Mouse (Mus musculus): Measurements from ENCODE around the gene Mok. TPM values are rescaled to one million over a fixed set of nuclear protein-coding genes. Genes with fewer than 3 reads are reported as not detected.
"Not testable (repeated sequence)": the region's sequence is repeated elsewhere in the genome, so short reads cannot be mapped to it uniquely, and the experiment has no call there.

Mok gene
- polyA plus RNA-seq, 1 experiment from 2014 or later: 16.0 TPM

DNA sequence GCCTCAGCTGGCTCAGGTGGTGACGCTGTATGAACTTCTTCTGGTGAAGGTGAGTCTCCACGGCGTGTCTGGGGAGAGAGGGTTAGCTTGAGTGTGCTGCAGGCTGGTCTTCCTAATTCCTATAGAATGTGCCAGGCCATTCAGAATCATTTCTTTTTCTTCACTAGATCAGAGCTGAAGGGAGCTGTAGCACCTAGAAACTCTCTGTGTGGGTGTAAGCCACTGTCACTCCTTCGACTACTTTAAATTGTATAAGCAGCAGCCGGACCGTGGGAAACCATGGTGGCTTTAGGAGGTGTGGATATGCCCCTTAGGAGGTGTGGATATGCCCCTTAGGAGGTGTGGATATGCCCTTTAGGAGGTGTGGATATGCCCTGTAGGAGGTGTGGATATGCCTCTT is 23.3 kb upstream of the Mok start:
- H3K9ac ChIP-seq: no peak overlapping the region
- peaks cover 30% of the 10 kb centered on the region for H3K36me3 ChIP-seq
- no peak for ATAC-seq (ENCODE audit: low FRiP score, low read depth)
- H3K4me3 ChIP-seq: no peak overlapping the region
- H3K27me3 ChIP-seq: no peaks in the 10 kb centered on the region
- 97% methylated on average over 6 of the region's 6 CpGs for WGBS
- H3K4me1 ChIP-seq (replicated peaks): no peaks in the 10 kb centered on the region
- H3K9me3 ChIP-seq: no peaks in the 10 kb centered on the region
- H3K4me2 ChIP-seq: no peak overlapping the region
- no peak overlapping the region for H3K27ac ChIP-seq (replicated peaks)

- peaks cover 16% of the 10 kb centered on the region for H3K36me3 ChIP-seq
- no peaks in the 10 kb centered on the region for H3K9me3 ChIP-seq
- no peak overlapping the region for H3K9ac ChIP-seq
- no peak overlapping the region for H3K4me2 ChIP-seq
- ATAC-seq (ENCODE audit: low FRiP score, low read depth): no peak
- H3K27ac ChIP-seq (replicated peaks): no peak overlapping the region
- no peaks in the 10 kb centered on the region for H3K4me1 ChIP-seq (replicated peaks)
- H3K4me3 ChIP-seq: no peak overlapping the region
- 64% methylated on average over 7 of the region's 7 CpGs for WGBS
- no peaks in the 10 kb centered on the region for H3K27me3 ChIP-seq
Observed at GRCm38 (mm10) chr12:110861256-110861655, 20.5 kb upstream of the Mok start.

DNA sequence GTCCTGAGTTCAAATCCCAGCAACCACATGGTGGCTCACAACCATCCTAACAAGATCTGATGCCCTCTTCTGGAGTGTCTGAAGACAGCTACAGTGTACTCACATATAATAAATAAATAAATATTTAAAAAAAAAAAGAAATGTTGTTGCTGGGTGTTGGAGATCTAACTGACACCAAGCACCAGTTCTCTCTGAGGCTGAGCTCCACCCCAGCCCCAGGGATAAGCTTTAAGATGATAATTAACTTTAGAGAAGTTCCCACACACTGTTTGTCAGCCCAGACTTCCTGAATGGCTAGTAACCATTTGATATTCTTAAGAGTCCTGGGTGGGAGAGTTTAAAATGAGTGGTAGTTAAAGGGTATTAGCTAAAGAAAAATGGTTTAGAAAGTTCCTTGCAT is 19.6 kb upstream of the Mok start:
- H3K9ac ChIP-seq: no peak overlapping the region
- H3K27me3 ChIP-seq: no peaks in the 10 kb centered on the region
- peaks cover 19% of the 10 kb centered on the region for H3K36me3 ChIP-seq
- no peak overlapping the region for H3K4me3 ChIP-seq
- ATAC-seq (ENCODE audit: low FRiP score, low read depth): no peak
- H3K9me3 ChIP-seq: no peaks in the 10 kb centered on the region
- H3K4me2 ChIP-seq: no peak overlapping the region
- no peaks in the 10 kb centered on the region for H3K4me1 ChIP-seq (replicated peaks)
- H3K27ac ChIP-seq (replicated peaks): no peak overlapping the region

GRCm38 (mm10) chr12:110858681-110859080 is 17.9 kb upstream of the Mok start:
- not testable (repeated sequence) for ATAC-seq (ENCODE audit: low FRiP score, low read depth); H3K27ac ChIP-seq (replicated peaks); H3K4me3 ChIP-seq; H3K9ac ChIP-seq; H3K9me3 ChIP-seq; H3K4me1 ChIP-seq (replicated peaks); H3K27me3 ChIP-seq; H3K4me2 ChIP-seq
- 96% methylated on average over 15 of the region's 15 CpGs for WGBS
- peaks cover 17% of the 10 kb centered on the region for H3K36me3 ChIP-seq

DNA sequence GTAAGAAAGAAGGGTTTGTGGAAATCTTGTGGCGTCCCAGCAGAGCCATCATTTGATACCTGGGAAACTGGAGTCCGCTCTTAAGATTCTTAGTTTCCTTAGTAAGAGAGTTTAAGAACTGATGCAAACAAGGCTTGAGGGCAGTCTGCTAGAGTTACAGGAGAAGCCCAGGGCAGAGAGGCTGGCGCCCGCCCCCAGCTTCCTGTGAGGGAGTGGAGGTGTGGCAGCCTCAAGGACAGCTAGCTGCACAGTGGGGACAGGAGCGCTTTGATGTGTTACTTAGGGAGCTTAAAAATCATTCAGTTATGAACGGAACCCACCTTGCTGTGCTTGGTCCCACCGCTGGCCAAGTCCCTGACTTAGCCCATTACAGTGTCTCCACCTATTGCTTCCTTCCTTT is 16.5 kb upstream of the Mok start:
- Histone ChIP-seq H3K36me3 (peaks cover 12% of the 10 kb centered on the region), H3K4me2 (no peak overlapping the region), H3K9me3 (no peaks in the 10 kb centered on the region), H3K4me3 (no peak overlapping the region), H3K9ac (no peak overlapping the region), H3K4me1 (replicated peaks) (no peaks in the 10 kb centered on the region), H3K27ac (replicated peaks) (no peak overlapping the region), H3K27me3 (no peaks in the 10 kb centered on the region)
- ATAC-seq (ENCODE audit: low FRiP score, low read depth): no peak
- WGBS: 90% methylated on average over 7 of the region's 7 CpGs

DNA sequence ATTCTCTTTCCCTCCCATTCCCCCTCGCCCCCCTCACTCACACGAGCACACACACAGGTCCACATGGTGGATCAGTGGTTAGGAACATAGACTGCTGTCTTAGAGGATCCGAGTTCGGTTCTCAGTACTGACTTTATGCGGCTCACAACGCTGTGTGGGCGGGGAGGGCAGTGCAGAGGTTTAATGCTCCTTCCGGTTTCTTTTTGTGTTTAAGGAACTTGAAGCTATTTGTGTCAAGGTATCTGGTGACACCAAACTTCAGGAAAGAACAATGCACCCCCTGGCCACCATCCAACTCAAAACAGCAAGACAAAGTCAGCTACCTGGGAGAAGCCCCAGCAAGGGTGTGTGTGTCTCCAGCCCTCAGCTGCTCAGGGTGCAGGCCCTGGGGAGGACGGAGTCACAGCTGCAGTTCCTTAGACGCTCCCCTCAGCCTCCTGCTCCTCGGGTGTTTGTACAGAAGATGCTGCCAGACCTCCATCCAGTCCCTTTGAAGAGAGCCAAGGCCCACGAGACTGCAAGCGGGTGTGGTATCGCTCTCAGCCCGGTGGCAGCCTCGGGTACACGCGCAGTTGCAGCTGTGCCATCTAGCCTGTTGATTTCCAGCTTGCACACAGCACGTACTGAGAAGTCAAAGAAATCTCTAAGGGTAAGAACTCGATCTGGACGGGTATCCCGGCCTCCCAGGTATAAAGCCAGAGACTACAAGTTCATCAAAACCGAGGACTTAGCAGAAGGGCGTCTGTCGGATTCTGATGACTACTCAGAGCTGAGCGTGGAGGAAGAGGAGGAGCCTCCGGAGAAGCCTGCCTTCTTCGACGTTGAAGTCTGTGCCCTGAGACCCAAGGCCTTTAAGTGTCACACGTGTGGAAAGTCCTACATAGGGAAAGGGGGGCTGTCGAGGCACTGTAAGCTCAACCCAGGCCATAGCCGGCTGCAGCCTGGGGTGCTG is 14.3 kb upstream of the Mok start:
- WGBS: 93% methylated on average over 32 of the region's 32 CpGs
- peaks cover 12% of the 10 kb centered on the region for H3K36me3 ChIP-seq
- H3K9me3 ChIP-seq: no peaks in the 10 kb centered on the region
- H3K9ac ChIP-seq: no peak overlapping the region
- no peak overlapping the region for H3K4me2 ChIP-seq
- no peak overlapping the region for H3K27ac ChIP-seq (replicated peaks)
- H3K4me3 ChIP-seq: no peak overlapping the region
- H3K4me1 ChIP-seq (replicated peaks): peaks cover 9% of the 10 kb centered on the region
- H3K27me3 ChIP-seq: no peaks in the 10 kb centered on the region
- ATAC-seq (ENCODE audit: low FRiP score, low read depth): no peak; the same call in 1 of the 2 replicates

DNA sequence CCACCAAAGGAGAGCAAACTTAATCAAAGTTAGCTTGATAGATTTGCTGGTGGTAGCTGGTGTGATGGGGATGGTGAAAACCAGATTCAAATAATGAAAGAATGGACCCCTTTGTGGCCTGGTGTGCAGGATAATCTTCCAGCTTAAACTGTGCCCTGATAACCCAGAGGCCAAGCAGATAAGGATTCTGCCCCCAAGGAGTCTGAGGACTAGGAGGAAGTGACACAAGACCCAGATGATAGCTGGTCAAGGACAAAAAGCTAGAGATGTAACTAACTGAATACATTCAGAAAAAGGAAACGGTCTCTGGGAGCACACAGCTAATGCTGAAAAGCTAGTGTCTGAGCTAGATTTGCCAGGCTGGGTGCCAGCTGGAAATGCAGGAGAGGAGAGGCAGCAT is 11.2 kb upstream of the Mok start:
- no peak overlapping the region for H3K9ac ChIP-seq
- 0 out of 2 replicates have a peak, but pooled peaks cover 2% of the 10 kb centered on the region for H3K27me3 ChIP-seq
- WGBS: 95% methylated on average over 1 of the region's 1 CpGs
- ATAC-seq (ENCODE audit: low FRiP score, low read depth): no peak
- no peak overlapping the region for H3K27ac ChIP-seq (replicated peaks)
- H3K4me3 ChIP-seq: no peak overlapping the region
- peaks cover 9% of the 10 kb centered on the region for H3K36me3 ChIP-seq
- H3K4me1 ChIP-seq (replicated peaks): peaks cover 15% of the 10 kb centered on the region
- no peak overlapping the region for H3K4me2 ChIP-seq
- H3K9me3 ChIP-seq: no peaks in the 10 kb centered on the region

DNA sequence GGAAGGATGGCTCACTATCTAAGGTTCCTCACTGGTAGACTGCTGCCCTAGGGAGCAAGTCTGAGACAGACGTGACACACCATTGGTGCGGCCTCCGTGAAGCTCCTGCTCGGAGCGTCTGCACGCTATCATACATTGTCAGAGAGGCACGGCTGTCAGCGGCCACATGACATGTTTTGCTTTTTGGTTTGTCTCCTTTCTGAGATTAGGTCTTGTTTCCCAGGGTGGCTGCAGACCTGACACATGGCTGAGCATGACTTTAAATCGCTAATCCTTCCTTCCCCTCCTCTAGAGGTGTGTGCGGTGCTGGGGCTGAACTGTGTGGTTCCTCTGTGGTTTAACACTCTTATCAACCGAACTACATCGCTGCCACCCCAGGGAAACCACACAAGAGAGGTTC is 10.7 kb upstream of the Mok start:
- Histone ChIP-seq H3K4me1 (replicated peaks) (peaks cover 15% of the 10 kb centered on the region), H3K27ac (replicated peaks) (no peak overlapping the region), H3K36me3 (peaks cover 9% of the 10 kb centered on the region), H3K9me3 (no peaks in the 10 kb centered on the region), H3K27me3 (peaks cover 7% of the 10 kb centered on the region), H3K4me2 (peak overlapping the region; percentile 75), H3K9ac (no peak overlapping the region), H3K4me3 (no peak overlapping the region)
- ATAC-seq (ENCODE audit: low FRiP score, low read depth): no peak
- WGBS: 80% methylated on average over 12 of the region's 12 CpGs

DNA sequence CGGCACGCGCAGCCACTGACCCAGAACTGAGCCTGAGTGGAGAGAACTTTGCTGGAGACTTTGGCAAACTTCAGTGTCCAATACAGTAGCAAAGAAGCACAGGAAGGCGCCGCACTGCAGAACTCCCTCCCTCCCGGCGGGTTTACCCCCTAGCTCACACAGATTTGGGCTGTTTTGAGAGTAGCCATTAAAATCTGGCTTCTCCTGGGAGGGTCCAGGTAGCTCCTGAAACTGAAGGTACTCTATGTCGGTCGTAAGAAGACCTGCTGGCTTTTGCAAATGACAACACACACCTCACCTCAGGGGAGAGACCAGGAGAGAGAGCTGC is 10.2 kb upstream of the Mok start:
- ATAC-seq (ENCODE audit: low FRiP score, low read depth): 0 out of 2 replicates have a peak, but pooled peaks have one; percentile 6
- H3K36me3 ChIP-seq: peaks cover 9% of the 10 kb centered on the region
- 16% methylated on average over 9 of the region's 9 CpGs for WGBS

GRCm38 (mm10) chr12:110850010-110850928 is 9.5 kb upstream of the Mok start, which contains the start of gene Zfp839:
Gene Zfp839 (plus strand): TSS chr12:110850253.
- peak within 1 kb of the TSS; percentile 75 for H3K4me2 ChIP-seq
- H3K9me3 ChIP-seq: no peaks in the 10 kb centered on the region
- H3K4me3 ChIP-seq: peak within 1 kb of the TSS; percentile 59
- peaks cover 20% of the 10 kb centered on the region for H3K4me1 ChIP-seq (replicated peaks)
- H3K9ac ChIP-seq: peak within 1 kb of the TSS; percentile 79
- H3K27ac ChIP-seq (replicated peaks): peak within 1 kb of the TSS; percentile 62
- under 1% methylated on average over 75 of the region's 89 CpGs for WGBS
- ATAC-seq (ENCODE audit: low FRiP score, low read depth): peak; percentile 93
- peaks cover 3% of the 10 kb centered on the region; the same call in 1 of the 2 replicates for H3K36me3 ChIP-seq
- H3K27me3 ChIP-seq: peaks cover 17% of the 10 kb centered on the region

More for the DNA sequence above, 10.2 kb upstream of the Mok start:
- Histone ChIP-seq H3K4me3 (peak overlapping the region; percentile 59), H3K27ac (replicated peaks) (peak overlapping the region; percentile 62; the same call in 1 of the 2 replicates), H3K27me3 (peaks cover 12% of the 10 kb centered on the region), H3K4me2 (peak overlapping the region; percentile 75), H3K4me1 (replicated peaks) (peaks cover 15% of the 10 kb centered on the region), H3K9me3 (no peaks in the 10 kb centered on the region), H3K9ac (peak overlapping the region; percentile 79)

DNA sequence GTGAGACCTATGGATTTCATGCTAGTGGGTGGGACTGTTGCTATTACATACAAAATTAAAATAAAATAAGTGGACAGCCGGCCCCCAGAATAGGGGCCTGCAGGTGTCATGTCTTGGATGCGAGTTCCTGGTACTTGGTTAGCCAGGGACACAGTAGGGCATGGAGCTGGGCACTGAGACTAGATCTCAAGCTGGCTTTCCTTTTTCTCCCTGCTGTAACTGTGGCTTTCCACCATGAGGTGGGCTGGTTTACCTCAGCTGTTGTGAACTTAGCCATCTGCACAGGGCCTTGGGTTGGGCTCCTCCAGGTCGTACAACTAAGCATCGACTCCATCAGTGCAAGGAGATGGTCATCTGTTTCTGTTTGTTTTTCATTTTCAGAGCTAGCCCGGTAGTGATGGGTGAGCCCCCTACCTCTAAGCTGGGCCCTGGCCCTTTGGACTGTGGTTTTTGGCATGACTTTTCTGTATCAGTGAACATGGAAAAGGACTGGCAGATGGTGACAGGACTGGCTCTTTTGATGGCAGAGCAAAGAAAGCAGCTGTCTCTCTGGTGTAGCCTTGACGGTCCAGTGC is 5.5 kb upstream of the Mok start:
- no peak for ATAC-seq (ENCODE audit: low FRiP score, low read depth)
- 65% methylated on average over 6 of the region's 6 CpGs for WGBS
- Histone ChIP-seq H3K27ac (replicated peaks) (no peak overlapping the region), H3K36me3 (no peaks in the 10 kb centered on the region), H3K4me3 (peak overlapping the region; percentile 36; the same call in 1 of the 2 replicates), H3K27me3 (peaks cover 17% of the 10 kb centered on the region), H3K9ac (no peak overlapping the region), H3K9me3 (no peaks in the 10 kb centered on the region), H3K4me2 (peak overlapping the region; percentile 59), H3K4me1 (replicated peaks) (peaks cover 37% of the 10 kb centered on the region)
